26 mouse cellular contexts compared by ENCODE assay signal in the genomic region with DNA sequence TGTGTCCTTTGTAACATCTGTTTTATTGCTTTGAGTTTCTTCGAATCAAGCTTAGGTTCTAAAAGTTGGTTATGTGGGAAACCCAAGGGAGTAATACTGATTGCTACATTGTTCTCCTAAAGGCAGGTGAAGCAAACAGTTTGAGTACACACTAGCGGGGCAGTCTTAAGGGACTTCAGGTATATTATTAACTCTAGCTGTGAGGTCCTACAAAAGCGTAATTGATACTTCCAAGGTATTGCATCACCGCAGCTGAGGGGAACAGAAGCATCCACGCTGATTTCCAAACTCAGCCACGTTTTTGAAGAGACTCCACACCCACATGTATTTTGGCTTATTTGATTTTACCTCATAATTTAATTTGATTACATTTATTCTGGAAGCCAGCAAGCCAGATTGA. TPM values are rescaled to one million over a fixed set of nuclear protein-coding genes. Genes with fewer than 3 reads are reported as not detected.
A peak's percentile ranks its signal among the peaks of the same experiment; 100 is the strongest.
DNase-seq lines count a peak whose midpoint lies in the region; ATAC-seq and TF ChIP-seq lines count a peak whose summit lies in the region.
"Had no signal": no experiment of that assay in that cellular context is flagged by ENCODE, and none has a peak within 500 bp of the region (broad histone marks: within the 10 kb centered on the region; RNA-seq: fewer than 3 reads in every experiment).

No protein-coding gene starts in this region.

- no peaks in the 10 kb centered on the region for H3K36me3 ChIP-seq in embryonic facial prominence, embryonic 13.5 days
- H3K36me3 ChIP-seq in embryonic facial prominence, embryonic 10.5 days (replicated peaks) = no peaks in the 10 kb centered on the region
- no peaks in the 10 kb centered on the region for H3K36me3 ChIP-seq in lung, embryonic 14.5 days (ENCODE audit: insufficient read depth)
- H3K36me3 ChIP-seq in lung, postnatal 0 days (ENCODE audit: insufficient read depth, low read length) = no peaks in the 10 kb centered on the region
- no peaks in the 10 kb centered on the region for H3K36me3 ChIP-seq in stomach, embryonic 16.5 days (ENCODE audit: control insufficient read depth, insufficient read depth, low read length)
- H3K36me3 ChIP-seq: embryonic facial prominence, embryonic 15.5 days; forebrain, embryonic 12.5 days; G1E; heart, embryonic 10.5 days; heart, embryonic 15.5 days; kidney, embryonic 15.5 days; limb, embryonic 12.5 days; midbrain, embryonic 15.5 days; neural tube, embryonic 15.5 days had no signal

- no peak overlapping the region for H3K27ac ChIP-seq in embryonic facial prominence, embryonic 13.5 days
- H3K27ac ChIP-seq in embryonic facial prominence, embryonic 10.5 days (replicated peaks) = no peak overlapping the region
- H3K27ac ChIP-seq in lung, embryonic 14.5 days (ENCODE audit: low read depth) = peak overlapping the region; percentile 74
- peak overlapping the region; percentile 33; the same call in 1 of the 2 replicates for H3K27ac ChIP-seq in lung, postnatal 0 days (ENCODE audit: low read length)
- H3K27ac ChIP-seq in stomach, embryonic 16.5 days (ENCODE audit: low read length) = peak overlapping the region; percentile 29; the same call in 1 of the 2 replicates
- H3K27ac ChIP-seq: embryonic facial prominence, embryonic 15.5 days; forebrain, embryonic 12.5 days; heart, embryonic 10.5 days; heart, embryonic 15.5 days; kidney, embryonic 15.5 days; layer of hippocampus, adult 2 months; left cerebral cortex, adult 2 months; limb, embryonic 12.5 days; macrophage; midbrain, embryonic 15.5 days; neural tube, embryonic 15.5 days had no signal

- H3K27me3 ChIP-seq in embryonic facial prominence, embryonic 13.5 days = no peaks in the 10 kb centered on the region
- no peaks in the 10 kb centered on the region for H3K27me3 ChIP-seq in embryonic facial prominence, embryonic 10.5 days (replicated peaks; ENCODE audit: low read depth, poor library complexity, severe bottlenecking)
- no peaks in the 10 kb centered on the region for H3K27me3 ChIP-seq in lung, embryonic 14.5 days (ENCODE audit: insufficient read depth, low read length)
- no peaks in the 10 kb centered on the region for H3K27me3 ChIP-seq in lung, postnatal 0 days (replicated peaks; ENCODE audit: insufficient read depth, low read length)
- no peaks in the 10 kb centered on the region for H3K27me3 ChIP-seq in stomach, embryonic 16.5 days (ENCODE audit: control insufficient read depth, insufficient read depth, low read length)
- H3K27me3 ChIP-seq: embryonic facial prominence, embryonic 15.5 days; limb, embryonic 12.5 days; midbrain, embryonic 15.5 days; neural tube, embryonic 15.5 days had no signal

- no peak overlapping the region for H3K4me2 ChIP-seq in embryonic facial prominence, embryonic 13.5 days
- 0 out of 2 replicates have a peak overlapping the region, but pooled peaks have one; percentile 10 for H3K4me2 ChIP-seq in lung, embryonic 14.5 days
- no peak overlapping the region for H3K4me2 ChIP-seq in lung, postnatal 0 days (replicated peaks; ENCODE audit: low read depth, low read length)
- H3K4me2 ChIP-seq in stomach, embryonic 16.5 days (ENCODE audit: low read depth, low read length) = no peak overlapping the region
- H3K4me2 ChIP-seq: embryonic facial prominence, embryonic 15.5 days; forebrain, embryonic 12.5 days; heart, embryonic 15.5 days; kidney, embryonic 15.5 days; limb, embryonic 12.5 days; liver, embryonic 11.5 days; midbrain, embryonic 15.5 days; neural tube, embryonic 15.5 days had no signal

- DNase-seq in embryonic facial prominence, embryonic 10.5 days (ENCODE audit: low spot score) = no peak
- DNase-seq in lung, embryonic 14.5 days = peak; percentile 62
- DNase-seq in lung, postnatal 14 days = no peak
- peak; percentile 80 for DNase-seq in lung, postnatal 0 days (ENCODE audit: low spot score)
- no peak for DNase-seq in B cell, adult 2 months
- no peak for DNase-seq in heart, adult 11 months
- DNase-seq: adrenal gland, adult 8-10 months; kidney, adult 11 months; spleen, adult 18-20 months had no signal

- ATAC-seq in embryonic facial prominence, embryonic 13.5 days (ENCODE audit: insufficient number of reproducible peaks, insufficient read depth, low FRiP score, low TSS enrichment, low read depth) = peak; percentile 56; the same call in 1 of the 2 replicates
- ATAC-seq in lung, embryonic 14.5 days (ENCODE audit: insufficient read depth) = peak; percentile 30; the same call in 1 of the 2 replicates
- peak; percentile 71 for ATAC-seq in lung, postnatal 0 days
- peak; percentile 74 for ATAC-seq in stomach, embryonic 16.5 days (ENCODE audit: insufficient read depth, low FRiP score)
- ATAC-seq: midbrain, embryonic 15.5 days had no signal

- TF ChIP-seq EP300 in lung, postnatal 0 days (IDR thresholded peaks at IDR 0.05) = peak; percentile 42; the same call in 1 of the 2 replicates

- no peaks in the 10 kb centered on the region for H3K9me3 ChIP-seq in embryonic facial prominence, embryonic 13.5 days
- H3K9me3 ChIP-seq in embryonic facial prominence, embryonic 10.5 days = no peaks in the 10 kb centered on the region
- no peaks in the 10 kb centered on the region for H3K9me3 ChIP-seq in lung, embryonic 14.5 days (ENCODE audit: low read depth, low read length)
- H3K9me3 ChIP-seq in lung, postnatal 0 days (ENCODE audit: low read length) = no peaks in the 10 kb centered on the region
- H3K9me3 ChIP-seq in stomach, embryonic 16.5 days (replicated peaks; ENCODE audit: control insufficient read depth, low read length) = no peaks in the 10 kb centered on the region
- H3K9me3 ChIP-seq: embryonic facial prominence, embryonic 15.5 days; forebrain, embryonic 12.5 days; G1E; heart, embryonic 10.5 days; heart, embryonic 15.5 days; kidney, embryonic 15.5 days; limb, embryonic 12.5 days; midbrain, embryonic 15.5 days; neural tube, embryonic 15.5 days had no signal

- H3K4me1 ChIP-seq in embryonic facial prominence, embryonic 13.5 days = peaks cover 21% of the 10 kb centered on the region
- peaks cover 25% of the 10 kb centered on the region for H3K4me1 ChIP-seq in embryonic facial prominence, embryonic 10.5 days
- no peaks in the 10 kb centered on the region for H3K4me1 ChIP-seq in lung, embryonic 14.5 days (ENCODE audit: insufficient read depth)
- H3K4me1 ChIP-seq in lung, postnatal 0 days (ENCODE audit: insufficient read depth, low read depth, low read length) = 0 out of 2 replicates have a peak, but pooled peaks cover 3% of the 10 kb centered on the region
- H3K4me1 ChIP-seq in stomach, embryonic 16.5 days (ENCODE audit: control insufficient read depth, insufficient read depth, low read length) = 0 out of 2 replicates have a peak, but pooled peaks cover 7% of the 10 kb centered on the region
- H3K4me1 ChIP-seq: forebrain, embryonic 12.5 days; heart, embryonic 10.5 days; heart, embryonic 15.5 days; midbrain, embryonic 15.5 days; neural tube, embryonic 15.5 days had no signal

- no peak overlapping the region for H3K9ac ChIP-seq in embryonic facial prominence, embryonic 13.5 days
- no peak overlapping the region; the same call in 1 of the 2 replicates for H3K9ac ChIP-seq in lung, embryonic 14.5 days
- H3K9ac ChIP-seq in lung, postnatal 0 days (replicated peaks; ENCODE audit: low read depth) = no peak overlapping the region
- no peak overlapping the region for H3K9ac ChIP-seq in stomach, embryonic 16.5 days (ENCODE audit: low read length)
- H3K9ac ChIP-seq: embryonic facial prominence, embryonic 15.5 days; forebrain, embryonic 12.5 days; forebrain, postnatal 0 days; heart, embryonic 15.5 days; limb, embryonic 12.5 days; midbrain, embryonic 15.5 days; neural tube, embryonic 15.5 days had no signal

- WGBS in embryonic facial prominence, embryonic 13.5 days = 33% methylated on average over 6 of the region's 6 CpGs
- WGBS in embryonic facial prominence, embryonic 10.5 days = 65% methylated on average over 6 of the region's 6 CpGs
- 55% methylated on average over 6 of the region's 6 CpGs for WGBS in lung, embryonic 14.5 days
- WGBS in lung, postnatal 0 days = 40% methylated on average over 6 of the region's 6 CpGs
- 52% methylated on average over 6 of the region's 6 CpGs for WGBS in stomach, embryonic 16.5 days

- no peak for TF ChIP-seq CTCF in lung, embryonic 14.5 days (IDR thresholded peaks at IDR 0.05; ENCODE audit: low read depth)
- TF ChIP-seq CTCF in lung, postnatal 0 days (IDR thresholded peaks at IDR 0.05) = no peak

- no peak overlapping the region for H3K4me3 ChIP-seq in embryonic facial prominence, embryonic 13.5 days
- no peak overlapping the region for H3K4me3 ChIP-seq in embryonic facial prominence, embryonic 10.5 days
- H3K4me3 ChIP-seq in lung, embryonic 14.5 days (ENCODE audit: low read depth, low read length) = no peak overlapping the region
- H3K4me3 ChIP-seq in lung, postnatal 0 days (ENCODE audit: low read depth, low read length) = no peak overlapping the region
- no peak overlapping the region for H3K4me3 ChIP-seq in stomach, embryonic 16.5 days (replicated peaks; ENCODE audit: low read length)
- H3K4me3 ChIP-seq: embryonic facial prominence, embryonic 15.5 days; forebrain, embryonic 12.5 days; heart, embryonic 10.5 days; heart, embryonic 15.5 days; kidney, embryonic 15.5 days; layer of hippocampus, adult 2 months; left cerebral cortex, adult 2 months; limb, embryonic 12.5 days; midbrain, embryonic 15.5 days; neural tube, embryonic 15.5 days had no signal

RNA-seq across cellular contexts. Expression of a gene that starts 6.2 kb away (rescaled TPM):
- 22.1 and 26.1 TPM in 2 replicates for polyA plus RNA-seq in embryonic facial prominence, embryonic 13.5 days (2015; fragmentation: Nextera tagmentation; extraction: Ambion mirVana)
- 24.6 and 27.3 TPM in 2 replicates for polyA plus RNA-seq in embryonic facial prominence, embryonic 10.5 days (2016; fragmentation: Nextera tagmentation; extraction: Ambion mirVana)
- polyA plus RNA-seq in lung, embryonic 14.5 days (2014; fragmentation: Nextera tagmentation; extraction: Ambion mirVana) = 38.6 and 40.4 TPM in 2 replicates
- polyA plus RNA-seq in lung, postnatal 0 days (2015; fragmentation: Nextera tagmentation; extraction: Ambion mirVana) = 15.7 and 16.7 TPM in 2 replicates
- polyA plus RNA-seq in stomach, embryonic 16.5 days (2015; fragmentation: Nextera tagmentation; extraction: Ambion mirVana) = 33.6 and 35.5 TPM in 2 replicates

RNA-seq across cellular contexts. Expression of a gene that starts 38.7 kb away (rescaled TPM):
- polyA plus RNA-seq in embryonic facial prominence, embryonic 13.5 days (2015; fragmentation: Nextera tagmentation; extraction: Ambion mirVana) = 0.42 TPM in 1 of 2 replicates, not detected in the other
- 0.10 and 0.28 TPM in 2 replicates for polyA plus RNA-seq in embryonic facial prominence, embryonic 10.5 days (2016; fragmentation: Nextera tagmentation; extraction: Ambion mirVana)
- 0.37 TPM in 1 of 2 replicates, not detected in the other for polyA plus RNA-seq in lung, embryonic 14.5 days (2014; fragmentation: Nextera tagmentation; extraction: Ambion mirVana)
- polyA plus RNA-seq in lung, postnatal 0 days (2015; fragmentation: Nextera tagmentation; extraction: Ambion mirVana) = 0.08 and 0.23 TPM in 2 replicates
- polyA plus RNA-seq in stomach, embryonic 16.5 days (2015; fragmentation: Nextera tagmentation; extraction: Ambion mirVana) = 0.67 and 0.72 TPM in 2 replicates
- polyA plus RNA-seq: embryonic facial prominence, embryonic 15.5 days; forebrain, embryonic 12.5 days; heart, embryonic 15.5 days; hindbrain, embryonic 11.5 days; limb, embryonic 12.5 days had no signal

RNA-seq across cellular contexts. Expression of a gene that starts 57.6 kb away (rescaled TPM):
- polyA plus RNA-seq in embryonic facial prominence, embryonic 13.5 days (2015; fragmentation: Nextera tagmentation; extraction: Ambion mirVana) = 50.4 and 52.5 TPM in 2 replicates
- polyA plus RNA-seq in embryonic facial prominence, embryonic 10.5 days (2016; fragmentation: Nextera tagmentation; extraction: Ambion mirVana) = 23.6 and 25.3 TPM in 2 replicates
- polyA plus RNA-seq in lung, embryonic 14.5 days (2014; fragmentation: Nextera tagmentation; extraction: Ambion mirVana) = 141 and 150 TPM in 2 replicates
- polyA plus RNA-seq in lung, postnatal 0 days (2015; fragmentation: Nextera tagmentation; extraction: Ambion mirVana) = 157 and 160 TPM in 2 replicates
- 234 and 250 TPM in 2 replicates for polyA plus RNA-seq in stomach, embryonic 16.5 days (2015; fragmentation: Nextera tagmentation; extraction: Ambion mirVana)

Comparison
In these comparisons a context has a peak if more than half of its experiments do, and no peak if none do; other contexts are left out.
1. DNase-seq: peak in lung, embryonic 14.5 days (single experiment) and lung, postnatal 0 days (single experiment); none in embryonic facial prominence, embryonic 10.5 days (single experiment), lung, postnatal 14 days (single experiment), B cell, adult 2 months (0 of 2) and heart, adult 11 months (single experiment).
2. H3K27ac ChIP-seq: peak in lung, embryonic 14.5 days (single experiment), lung, postnatal 0 days (single experiment) and stomach, embryonic 16.5 days (single experiment); none in embryonic facial prominence, embryonic 13.5 days (single experiment) and embryonic facial prominence, embryonic 10.5 days (single experiment).
3. Peak in every context shown above with its lines, with median percentiles within 50 percentile points of each other: ATAC-seq.